Mouse (Mus musculus) ES-E14 (cell line): Measurements from ENCODE around the gene Nanos2. TPM values are rescaled to one million over a fixed set of nuclear protein-coding genes. Genes with fewer than 3 reads are reported as not detected.

ENCODE experiments used
- DNase-seq: peaks from one replicate; pipeline ENCODE4 v3.0.0-alpha.2; 2013; ENCODE audit warnings: low read depth, low spot score
- H3K27ac ChIP-seq: 2 replicates; pipeline ENCODE4 v1.5.1; 2012; ENCODE audit warnings: low read depth, mild to moderate bottlenecking, low read length, moderate library complexity, mixed read lengths; ENCODE audit not compliant: poor library complexity, insufficient read depth, severe bottlenecking
- H3K36me3 ChIP-seq: 2 replicates; pipeline ENCODE4 v1.6.1; 2012; ENCODE audit warnings: mild to moderate bottlenecking, low read length, moderate library complexity, mixed read lengths; ENCODE audit not compliant: control insufficient read depth, poor library complexity, insufficient read depth, severe bottlenecking
- H3K4me1 ChIP-seq, 2 experiments: fragments of 150-350 bp in 1 of 2; sonication (generic) in 1 of 2; 2 replicates each; pipeline ENCODE4 v1.6.1; 2012; ENCODE audit warnings: low read length in 2 of 2, mild to moderate bottlenecking in 1 of 2, mixed read lengths in 1 of 2; ENCODE audit not compliant: control insufficient read depth in 2 of 2, insufficient read depth in 2 of 2, poor library complexity in 1 of 2
- H3K4me3 ChIP-seq, 2 experiments: fragments of 150-350 bp in 1 of 2; sonication (generic) in 1 of 2; 2 replicates each; pipeline ENCODE4 v1.5.1; 2012; ENCODE audit warnings: low read length in 2 of 2, low read depth in 1 of 2, mild to moderate bottlenecking in 1 of 2, mixed read lengths in 1 of 2; ENCODE audit not compliant: insufficient read depth in 1 of 2, poor library complexity in 1 of 2, severe bottlenecking in 1 of 2
- H3K9ac ChIP-seq: 2 replicates; pipeline ENCODE4 v1.6.1; 2012; ENCODE audit warnings: low read depth, mild to moderate bottlenecking, low read length, mixed read lengths; ENCODE audit not compliant: poor library complexity, insufficient read depth, severe bottlenecking
- H3K9me3 ChIP-seq: fragments of 150-350 bp; sonication (generic); 2 replicates; pipeline ENCODE4 v1.6.1; 2012; ENCODE audit warnings: low read depth, mild to moderate bottlenecking, low read length; ENCODE audit not compliant: control insufficient read depth, insufficient read depth
- CHD2 ChIP-seq: IDR thresholded peaks from 2 replicates; pipeline ENCODE4 v1.6.1; 2014; ENCODE audit warnings: mild to moderate bottlenecking, low read depth, low read length, inconsistent platforms
- HCFC1 ChIP-seq: IDR thresholded peaks from 2 replicates; pipeline ENCODE4 v1.6.1; 2012; ENCODE audit warnings: low read length, inconsistent platforms, borderline replicate concordance; ENCODE audit not compliant: insufficient read depth
- MAFK ChIP-seq: IDR thresholded peaks from 2 replicates; pipeline ENCODE4 v1.6.1; 2014; ENCODE audit warnings: mild to moderate bottlenecking, low read depth, low read length, inconsistent platforms; ENCODE audit not compliant: insufficient read depth
- ZC3H11A ChIP-seq: IDR thresholded peaks from 2 replicates; pipeline ENCODE4 v1.6.1; 2012; ENCODE audit warnings: low read depth, mild to moderate bottlenecking, inconsistent platforms, low read length, borderline replicate concordance
- ZNF384 ChIP-seq: IDR thresholded peaks from 2 replicates; pipeline ENCODE4 v1.6.1; 2012; ENCODE audit warnings: low read depth, low read length, inconsistent platforms
- in situ Hi-C, 2 experiments: fragments of 600-800 bp; cut with MboI; formaldehyde crosslinking; loops; one replicate each; pipeline ENCODE4 v1.15.1; 2025; ENCODE audit warnings: low sequenced_read_pairs in 2 of 2, inconsistent platforms in 1 of 2; ENCODE audit not compliant: unreplicated experiment in 2 of 2
- total RNA-seq: library from RNA; depleted of rRNA; stranded (reverse); fragments of 300-350 nt; gene quantifications from 2 replicates; pipeline ENCODE4 v1.2.3, GENCODE M21; 2012

Gene Nanos2
- total RNA-seq, 1 experiment = not detected

DNA sequence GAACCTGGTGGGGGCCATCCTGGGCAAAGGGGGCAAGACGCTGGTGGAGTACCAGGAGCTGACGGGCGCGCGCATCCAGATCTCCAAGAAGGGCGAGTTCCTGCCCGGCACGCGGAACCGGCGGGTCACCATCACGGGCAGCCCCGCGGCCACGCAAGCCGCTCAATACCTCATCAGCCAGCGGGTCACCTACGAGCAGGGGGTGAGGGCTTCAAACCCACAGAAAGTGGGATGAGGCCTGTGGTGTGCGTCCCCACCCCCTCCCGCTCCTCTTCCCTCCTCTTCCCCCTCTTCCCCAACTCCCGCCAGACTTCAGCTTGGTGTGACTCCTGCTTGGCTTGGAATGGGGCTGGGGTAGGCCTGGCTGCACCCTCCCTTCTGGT is 28.8 kb upstream of the Nanos2 start:
- H3K4me3 ChIP-seq = peak overlapping the region; percentile 68

DNA sequence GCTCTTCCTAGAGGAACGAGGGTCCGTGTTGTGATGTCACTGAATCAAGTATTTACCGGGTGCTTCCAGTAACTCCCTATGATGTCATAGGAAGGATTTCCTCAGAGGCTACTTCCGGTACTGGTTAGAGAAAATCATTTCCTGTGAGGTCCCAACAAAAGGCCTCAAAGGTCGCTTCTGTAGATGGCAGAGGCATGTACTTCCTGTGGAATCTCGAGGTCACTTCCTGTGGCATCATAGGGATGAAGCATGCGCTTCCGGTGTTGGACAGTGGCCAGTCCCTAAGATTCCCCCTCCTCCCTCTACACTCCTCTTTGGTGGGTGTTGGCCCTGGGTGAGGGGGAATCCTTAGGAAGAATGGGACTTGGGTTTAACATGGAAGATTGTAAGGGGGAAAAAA is 27.8 kb upstream of the Nanos2 start:
- 0 out of 2 replicates have a peak, but pooled peaks cover 2% of the 10 kb centered on the region for H3K36me3 ChIP-seq
- no peak for DNase-seq
- TF ChIP-seq MAFK (no peak), HCFC1 (no peak), ZC3H11A (no peak), CHD2 (no peak), ZNF384 (no peak)
- H3K4me1 ChIP-seq = peaks cover 0 to 21% of the 10 kb centered on the region in 2 experiments; a peak in 2 of 4 replicates
- H3K4me3 ChIP-seq = no peak overlapping the region
- no peak overlapping the region for H3K27ac ChIP-seq
- H3K9ac ChIP-seq = no peak overlapping the region
- in situ Hi-C loops = no loop called here
- no peaks in the 10 kb centered on the region for H3K9me3 ChIP-seq

More for the DNA sequence above, 28.8 kb upstream of the Nanos2 start:
- Histone ChIP-seq H3K27ac (peak overlapping the region; percentile 28; the same call in 1 of the 2 replicates), H3K4me1 (peaks cover 0 to 17% of the 10 kb centered on the region in 2 experiments; a peak in 2 of 4 replicates), H3K36me3 (0 out of 2 replicates have a peak, but pooled peaks cover 2% of the 10 kb centered on the region), H3K9ac (peak overlapping the region; percentile 78), H3K9me3 (no peaks in the 10 kb centered on the region)
- in situ Hi-C loops = no loop called here
- TF ChIP-seq ZNF384 (no peak), HCFC1 (no peak), CHD2 (no peak), ZC3H11A (no peak), MAFK (no peak)
- no peak for DNase-seq

DNA sequence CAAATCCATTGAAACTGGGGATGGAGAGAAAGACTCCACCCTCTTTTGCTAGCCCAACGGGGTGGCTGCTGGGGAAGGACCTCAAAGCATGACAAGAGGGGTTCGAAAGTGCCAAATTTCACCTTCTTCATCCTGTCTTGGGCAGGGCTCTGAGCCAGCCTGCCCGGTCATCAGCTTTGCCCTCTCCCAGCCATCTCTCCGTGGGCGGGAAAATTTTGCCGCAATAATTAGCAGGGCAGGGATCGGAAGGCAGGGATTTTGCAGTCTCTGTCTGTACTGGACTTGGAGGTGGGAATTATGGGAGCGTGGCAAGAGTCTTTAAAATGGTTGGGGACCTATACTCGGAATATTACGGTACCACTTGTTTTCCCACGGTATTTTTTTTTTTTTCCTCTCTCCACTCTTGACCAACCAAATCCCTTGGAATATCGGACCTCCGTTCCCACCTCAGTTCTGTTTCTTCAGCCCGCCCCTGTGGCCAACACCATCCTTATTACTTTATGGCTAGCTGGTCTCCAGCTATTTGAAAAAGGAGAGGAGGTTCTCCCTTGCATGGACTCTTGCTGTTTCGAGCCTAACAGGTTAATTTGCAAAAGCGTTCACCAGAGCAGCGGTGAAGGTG is 24.9 kb upstream of the Nanos2 start:
- no peak for DNase-seq
- 0 out of 2 replicates have a peak overlapping the region, but pooled peaks have one; percentile 10 for H3K9ac ChIP-seq
- peaks cover 0 to 21% of the 10 kb centered on the region in 2 experiments; a peak in 2 of 4 replicates for H3K4me1 ChIP-seq
- no peaks in the 10 kb centered on the region for H3K9me3 ChIP-seq
- H3K4me3 ChIP-seq = peak overlapping the region; percentile 35 to 54
- TF ChIP-seq MAFK (no peak), ZNF384 (peak; percentile 88)
- H3K36me3 ChIP-seq = 0 out of 2 replicates have a peak, but pooled peaks cover 2% of the 10 kb centered on the region
- H3K27ac ChIP-seq = no peak overlapping the region
- in situ Hi-C loops = no loop called here

DNA sequence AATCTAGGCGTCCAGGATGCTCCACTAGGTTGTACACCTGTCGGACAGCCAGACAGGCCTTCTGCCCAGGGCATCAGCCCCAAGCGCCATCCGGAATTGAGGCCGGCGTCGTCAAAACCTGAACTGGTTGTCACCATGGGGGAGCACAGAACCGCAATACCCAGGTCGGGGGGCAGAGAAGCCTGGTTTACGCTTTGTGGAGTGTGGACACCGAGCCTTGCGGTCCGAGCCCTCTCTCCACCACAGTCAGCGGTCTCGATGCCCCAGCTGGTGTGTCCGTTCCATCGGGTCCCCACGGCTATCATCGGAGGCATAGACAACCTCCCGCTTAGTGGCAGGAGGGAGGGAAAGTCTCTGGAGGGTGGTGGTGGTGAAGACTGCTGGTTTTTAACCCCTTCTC is 24.4 kb upstream of the Nanos2 start:
- DNase-seq = no peak
- Histone ChIP-seq H3K4me3 (peak overlapping the region; percentile 35 to 54), H3K27ac (no peak overlapping the region), H3K4me1 (peaks cover 0 to 21% of the 10 kb centered on the region in 2 experiments; a peak in 2 of 4 replicates), H3K36me3 (0 out of 2 replicates have a peak, but pooled peaks cover 2% of the 10 kb centered on the region), H3K9ac (0 out of 2 replicates have a peak overlapping the region, but pooled peaks have one; percentile 10), H3K9me3 (no peaks in the 10 kb centered on the region)
- TF ChIP-seq CHD2 (no peak), HCFC1 (no peak), MAFK (no peak), ZNF384 (no peak), ZC3H11A (no peak)
- in situ Hi-C loops = no loop called here
